Mouse (Mus musculus) intestine, embryonic 15.5 days (tissue): ENCODE measurements at regions not wholly inside any gene's neighbourhood (a gene's known extent, or its start where the extent isn't known, plus 50 kb on each side); places are given as distances from the start of the nearest gene placed in this dataset.

Experiments used
- ATAC-seq: fragments of 200-750 bp; cut with Nextera tagmentation; 2 replicates; pipeline ENCODE4 v1.8.0; 2017; ENCODE audit warnings: moderate TSS enrichment, moderate library complexity
- H3K27ac ChIP-seq: fragments of 300-500 bp; sonication (generic); 2 replicates; pipeline ENCODE4 v1.5.1; 2015; ENCODE audit warnings: mild to moderate bottlenecking, inconsistent platforms
- H3K27me3 ChIP-seq: fragments of 300-500 bp; sonication (generic); replicated peaks from 2 replicates; pipeline ENCODE4 v1.6.1; 2015; ENCODE audit warnings: inconsistent platforms
- H3K36me3 ChIP-seq: fragments of 300-500 bp; sonication (generic); 2 replicates; pipeline ENCODE4 v1.6.1; 2015; ENCODE audit warnings: inconsistent platforms
- H3K4me1 ChIP-seq: fragments of 300-500 bp; sonication (generic); replicated peaks from 2 replicates; pipeline ENCODE4 v1.6.1; 2015; ENCODE audit warnings: inconsistent platforms
- H3K4me2 ChIP-seq: fragments of 300-500 bp; sonication (generic); replicated peaks from 2 replicates; pipeline ENCODE4 v1.6.1; 2015; ENCODE audit warnings: mild to moderate bottlenecking, inconsistent platforms
- H3K4me3 ChIP-seq: fragments of 300-500 bp; sonication (generic); replicated peaks from 2 replicates; pipeline ENCODE4 v1.5.1; 2015; ENCODE audit warnings: inconsistent platforms
- H3K9ac ChIP-seq: fragments of 300-500 bp; sonication (generic); 2 replicates; pipeline ENCODE4 v1.6.1; 2015; ENCODE audit warnings: inconsistent platforms
- H3K9me3 ChIP-seq: fragments of 300-500 bp; sonication (generic); 2 replicates; pipeline ENCODE4 v1.6.1; 2016; ENCODE audit warnings: inconsistent platforms
- WGBS: fragments of 180-500 bp; shearing (Covaris S2); methylation state at CpG from one replicate; pipeline ENCODE4 v1.1.7; 2015; 5-methylcytosine and 5-hydroxymethylcytosine counted together

GRCm38 (mm10) chr14:24731872-24732525 is 245.1 kb downstream of the Rps24 start:
- no peaks in the 10 kb centered on the region for H3K9me3 ChIP-seq
- H3K9ac ChIP-seq = no peak overlapping the region
- no peaks in the 10 kb centered on the region for H3K4me1 ChIP-seq
- no peak overlapping the region for H3K27ac ChIP-seq
- H3K4me2 ChIP-seq = no peak overlapping the region
- H3K36me3 ChIP-seq = no peaks in the 10 kb centered on the region
- no peak overlapping the region for H3K4me3 ChIP-seq
- no peaks in the 10 kb centered on the region for H3K27me3 ChIP-seq
- ATAC-seq = no peak
- 59% methylated on average over 5 of the region's 5 CpGs for WGBS

- Histone ChIP-seq H3K9ac (no peak overlapping the region), H3K4me3 (no peak overlapping the region), H3K4me1 (no peaks in the 10 kb centered on the region), H3K9me3 (no peaks in the 10 kb centered on the region), H3K36me3 (no peaks in the 10 kb centered on the region), H3K27ac (no peak overlapping the region), H3K27me3 (no peaks in the 10 kb centered on the region), H3K4me2 (no peak overlapping the region)
- WGBS = 83% methylated on average over 7 of the region's 7 CpGs
- ATAC-seq = no peak
Measured at GRCm38 (mm10) chr14:24733326-24733725, 246.4 kb downstream of the Rps24 start.

- Histone ChIP-seq H3K27me3 (no peaks in the 10 kb centered on the region), H3K9me3 (no peaks in the 10 kb centered on the region), H3K4me3 (no peak overlapping the region), H3K4me2 (no peak overlapping the region), H3K9ac (no peak overlapping the region), H3K27ac (no peak overlapping the region), H3K4me1 (no peaks in the 10 kb centered on the region), H3K36me3 (no peaks in the 10 kb centered on the region)
- ATAC-seq = no peak
Measured at GRCm38 (mm10) chr14:24738869-24739268, 251.9 kb downstream of the Rps24 start.

- no peak for ATAC-seq
- H3K9ac ChIP-seq = no peak overlapping the region
- no peaks in the 10 kb centered on the region for H3K9me3 ChIP-seq
- no peaks in the 10 kb centered on the region for H3K36me3 ChIP-seq
- H3K27ac ChIP-seq = no peak overlapping the region
- 91% methylated on average over 2 of the region's 2 CpGs for WGBS
- peaks cover 11% of the 10 kb centered on the region for H3K4me1 ChIP-seq
- no peak overlapping the region for H3K4me3 ChIP-seq
- no peak overlapping the region for H3K4me2 ChIP-seq
- no peaks in the 10 kb centered on the region for H3K27me3 ChIP-seq
Measured at GRCm38 (mm10) chr14:24744451-24744850, 257.5 kb downstream of the Rps24 start.

GRCm38 (mm10) chr14:24745730-24746129 is 258.8 kb downstream of the Rps24 start:
- no peaks in the 10 kb centered on the region for H3K27me3 ChIP-seq
- peaks cover 11% of the 10 kb centered on the region for H3K4me1 ChIP-seq
- no peak overlapping the region for H3K27ac ChIP-seq
- no peaks in the 10 kb centered on the region for H3K9me3 ChIP-seq
- H3K36me3 ChIP-seq = no peaks in the 10 kb centered on the region
- no peak overlapping the region for H3K9ac ChIP-seq
- no peak for ATAC-seq
- H3K4me2 ChIP-seq = no peak overlapping the region
- H3K4me3 ChIP-seq = no peak overlapping the region
- 10% methylated on average over 3 of the region's 3 CpGs for WGBS

- 35% methylated on average over 4 of the region's 4 CpGs for WGBS
- H3K27ac ChIP-seq = peak overlapping the region; percentile 73
- ATAC-seq = no peak
- H3K36me3 ChIP-seq = no peaks in the 10 kb centered on the region
- peaks cover 11% of the 10 kb centered on the region for H3K4me1 ChIP-seq
- no peaks in the 10 kb centered on the region for H3K27me3 ChIP-seq
- 0 out of 2 replicates have a peak overlapping the region, but pooled peaks have one; percentile 34 for H3K4me2 ChIP-seq
- H3K9me3 ChIP-seq = no peaks in the 10 kb centered on the region
- no peak overlapping the region for H3K9ac ChIP-seq
- no peak overlapping the region for H3K4me3 ChIP-seq
Measured at GRCm38 (mm10) chr14:24747471-24747795, 260.5 kb downstream of the Rps24 start.

GRCm38 (mm10) chr14:24747796-24748496 is 261.0 kb downstream of the Rps24 start:
- no peaks in the 10 kb centered on the region for H3K36me3 ChIP-seq
- no peak overlapping the region for H3K9ac ChIP-seq
- peak overlapping the region; percentile 34; the same call in 1 of the 2 replicates for H3K4me2 ChIP-seq
- H3K27ac ChIP-seq = peak overlapping the region; percentile 73
- 25% methylated on average over 7 of the region's 7 CpGs for WGBS
- no peak overlapping the region for H3K4me3 ChIP-seq
- peaks cover 11% of the 10 kb centered on the region for H3K4me1 ChIP-seq
- peak; percentile 80 for ATAC-seq
- no peaks in the 10 kb centered on the region for H3K9me3 ChIP-seq
- no peaks in the 10 kb centered on the region for H3K27me3 ChIP-seq

- H3K4me2 ChIP-seq = 0 out of 2 replicates have a peak overlapping the region, but pooled peaks have one; percentile 34
- no peaks in the 10 kb centered on the region for H3K27me3 ChIP-seq
- no peaks in the 10 kb centered on the region for H3K36me3 ChIP-seq
- peaks cover 11% of the 10 kb centered on the region for H3K4me1 ChIP-seq
- peak overlapping the region; percentile 73; the same call in 1 of the 2 replicates for H3K27ac ChIP-seq
- H3K9me3 ChIP-seq = no peaks in the 10 kb centered on the region
- H3K4me3 ChIP-seq = no peak overlapping the region
- no peak for ATAC-seq
- no peak overlapping the region for H3K9ac ChIP-seq
- WGBS = 62% methylated on average over 2 of the region's 2 CpGs
Measured at GRCm38 (mm10) chr14:24748497-24748862, 261.6 kb downstream of the Rps24 start.

GRCm38 (mm10) chr14:24749313-24749712 is 262.4 kb downstream of the Rps24 start:
- ATAC-seq = no peak
- H3K9ac ChIP-seq = no peak overlapping the region
- no peak overlapping the region for H3K4me3 ChIP-seq
- H3K36me3 ChIP-seq = no peaks in the 10 kb centered on the region
- WGBS = 84% methylated on average over 9 of the region's 9 CpGs
- H3K4me2 ChIP-seq = no peak overlapping the region
- H3K27me3 ChIP-seq = no peaks in the 10 kb centered on the region
- H3K9me3 ChIP-seq = no peaks in the 10 kb centered on the region
- H3K27ac ChIP-seq = no peak overlapping the region
- peaks cover 11% of the 10 kb centered on the region for H3K4me1 ChIP-seq

GRCm38 (mm10) chr14:24751227-24751626 is 264.3 kb downstream of the Rps24 start:
- H3K4me2 ChIP-seq = no peak overlapping the region
- H3K4me1 ChIP-seq = peaks cover 11% of the 10 kb centered on the region
- H3K9ac ChIP-seq = no peak overlapping the region
- H3K27ac ChIP-seq = no peak overlapping the region
- no peaks in the 10 kb centered on the region for H3K27me3 ChIP-seq
- no peak for ATAC-seq
- H3K9me3 ChIP-seq = no peaks in the 10 kb centered on the region
- WGBS = 84% methylated on average over 8 of the region's 8 CpGs
- H3K36me3 ChIP-seq = no peaks in the 10 kb centered on the region
- H3K4me3 ChIP-seq = no peak overlapping the region

- WGBS = 52% methylated on average over 1 of the region's 1 CpGs
- H3K4me2 ChIP-seq = no peak overlapping the region
- no peak overlapping the region for H3K4me3 ChIP-seq
- H3K27me3 ChIP-seq = no peaks in the 10 kb centered on the region
- H3K36me3 ChIP-seq = no peaks in the 10 kb centered on the region
- ATAC-seq = no peak
- no peak overlapping the region for H3K9ac ChIP-seq
- H3K4me1 ChIP-seq = 0 out of 2 replicates have a peak, but pooled peaks cover 3% of the 10 kb centered on the region
- no peaks in the 10 kb centered on the region for H3K9me3 ChIP-seq
- no peak overlapping the region for H3K27ac ChIP-seq
Measured at GRCm38 (mm10) chr14:24754753-24755152, 267.8 kb downstream of the Rps24 start.

GRCm38 (mm10) chr14:24755426-24756117 is 268.6 kb downstream of the Rps24 start:
- no peak for ATAC-seq
- H3K4me3 ChIP-seq = no peak overlapping the region
- H3K4me2 ChIP-seq = no peak overlapping the region
- no peaks in the 10 kb centered on the region for H3K9me3 ChIP-seq
- H3K9ac ChIP-seq = no peak overlapping the region
- 92% methylated on average over 12 of the region's 12 CpGs for WGBS
- H3K27ac ChIP-seq = no peak overlapping the region
- H3K4me1 ChIP-seq = 0 out of 2 replicates have a peak, but pooled peaks cover 3% of the 10 kb centered on the region
- H3K27me3 ChIP-seq = no peaks in the 10 kb centered on the region
- H3K36me3 ChIP-seq = no peaks in the 10 kb centered on the region
